Mouse (Mus musculus) MEL (cell line): ENCODE measurements around the gene Slc29a1. TPM values are rescaled to one million over a fixed set of nuclear protein-coding genes. Genes with fewer than 3 reads are reported as not detected.

Experiments
- DNase-seq: peaks from one replicate; pipeline ENCODE4 v3.0.0; 2011; ENCODE audit warnings: low read depth, low spot score
- H3K27ac ChIP-seq: 2 replicates; pipeline ENCODE4 v1.5.1; 2012; ENCODE audit warnings: low read depth, mild to moderate bottlenecking, control low read depth, low read length, moderate library complexity; ENCODE audit not compliant: control insufficient read depth
- H3K27me3 ChIP-seq, 2 experiments: fragments of 150-350 bp in 1 of 2; sonication (generic) in 1 of 2; 2 replicates each; pipeline ENCODE4 v1.6.1; 2012; ENCODE audit warnings: low read length in 2 of 2, mild to moderate bottlenecking in 2 of 2, improper control_type of control experiment in 1 of 2, moderate library complexity in 1 of 2; ENCODE audit not compliant: insufficient read depth in 2 of 2, control insufficient read depth in 1 of 2
- H3K36me3 ChIP-seq, 2 experiments: 2 replicates each; pipeline ENCODE4 v1.6.1; 2012 to 2014; ENCODE audit warnings: low read length in 2 of 2, improper control_type of control experiment in 1 of 2, inconsistent platforms in 1 of 2, mild to moderate bottlenecking in 1 of 2; ENCODE audit not compliant: insufficient read depth in 2 of 2, control insufficient read depth in 1 of 2
- H3K4me1 ChIP-seq, 2 experiments: fragments of 150-350 bp in 1 of 2; sonication (generic) in 1 of 2; 2 replicates each; pipeline ENCODE4 v1.6.1; 2012; ENCODE audit warnings: low read length in 2 of 2, improper control_type of control experiment in 1 of 2, mild to moderate bottlenecking in 1 of 2; ENCODE audit not compliant: insufficient read depth in 2 of 2, control insufficient read depth in 1 of 2
- H3K4me3 ChIP-seq, 2 experiments: fragments of 150-350 bp in 1 of 2; sonication (generic) in 1 of 2; 2 replicates each; pipeline ENCODE4 v1.5.1; 2012; ENCODE audit warnings: low read depth in 2 of 2, low read length in 2 of 2, mild to moderate bottlenecking in 2 of 2, moderate library complexity in 2 of 2, control low read depth in 1 of 2, improper control_type of control experiment in 1 of 2; ENCODE audit not compliant: control insufficient read depth in 1 of 2, insufficient read depth in 1 of 2
- H3K79me2 ChIP-seq: 2 replicates; pipeline ENCODE4 v1.6.1; 2012; ENCODE audit warnings: mild to moderate bottlenecking, low read length, moderate library complexity; ENCODE audit not compliant: control insufficient read depth, poor library complexity, insufficient read depth
- H3K9ac ChIP-seq: 2 replicates; pipeline ENCODE4 v1.6.1; 2012; ENCODE audit warnings: low read depth, mild to moderate bottlenecking, control low read depth, low read length, moderate library complexity; ENCODE audit not compliant: control insufficient read depth, poor library complexity, severe bottlenecking
- H3K9me3 ChIP-seq: fragments of 150-350 bp; sonication (generic); replicated peaks from 2 replicates; pipeline ENCODE4 v1.6.1; 2012; ENCODE audit warnings: mild to moderate bottlenecking, low read length, improper control_type of control experiment, moderate library complexity; ENCODE audit not compliant: insufficient read depth
- BHLHE40 ChIP-seq: IDR thresholded peaks from 2 replicates; pipeline ENCODE4 v1.6.1; 2012; ENCODE audit warnings: low read depth, mild to moderate bottlenecking, inconsistent platforms, low read length, improper control_type of control experiment, borderline replicate concordance
- CHD1 ChIP-seq: IDR thresholded peaks from 2 replicates; pipeline ENCODE4 v1.6.1; 2012; ENCODE audit warnings: low read depth, mild to moderate bottlenecking, inconsistent platforms, low read length, improper control_type of control experiment
- CTCF ChIP-seq, 3 experiments: IDR thresholded peaks in 2 of 3; conservative IDR thresholded peaks in 1 of 3; 2 replicates each; pipeline ENCODE4 v1.5.1; 2011 to 2012; ENCODE audit warnings: low read length in 3 of 3, low read depth in 2 of 3, mild to moderate bottlenecking in 2 of 3, improper control_type of control experiment in 1 of 3, inconsistent platforms in 1 of 3, mixed read lengths in 1 of 3, moderate library complexity in 1 of 3; ENCODE audit not compliant: control insufficient read depth in 1 of 3, insufficient read depth in 1 of 3, poor library complexity in 1 of 3, severe bottlenecking in 1 of 3
- ELF1 ChIP-seq: IDR thresholded peaks from 2 replicates; pipeline ENCODE4 v1.6.1; 2014; ENCODE audit warnings: low read depth, mild to moderate bottlenecking, inconsistent platforms, low read length, improper control_type of control experiment, moderate library complexity
- MAFK ChIP-seq: IDR thresholded peaks from 2 replicates; pipeline ENCODE4 v1.6.1; 2011; ENCODE audit warnings: low read depth, mild to moderate bottlenecking, low read length, improper control_type of control experiment, borderline replicate concordance
- MAX ChIP-seq: IDR thresholded peaks from 2 replicates; pipeline ENCODE4 v1.6.1; 2011; ENCODE audit warnings: low read length, improper control_type of control experiment
- MAZ ChIP-seq: IDR thresholded peaks from 2 replicates; pipeline ENCODE4 v1.6.1; 2012; ENCODE audit warnings: low read depth, mild to moderate bottlenecking, inconsistent platforms, low read length, improper control_type of control experiment
- MXI1 ChIP-seq: IDR thresholded peaks from 2 replicates; pipeline ENCODE4 v1.6.1; 2011; ENCODE audit warnings: mild to moderate bottlenecking, low read depth, low read length, improper control_type of control experiment
- MYB ChIP-seq: IDR thresholded peaks from 2 replicates; pipeline ENCODE4 v1.6.1; 2011; ENCODE audit warnings: mild to moderate bottlenecking, low read depth, low read length, improper control_type of control experiment
- NELFE ChIP-seq: IDR thresholded peaks from 2 replicates; pipeline ENCODE4 v1.6.1; 2011; ENCODE audit warnings: low read depth, low read length, improper control_type of control experiment
- POLR2AphosphoS2 ChIP-seq: IDR thresholded peaks from 2 replicates; pipeline ENCODE4 v1.6.1; 2011; ENCODE audit warnings: low read length, improper control_type of control experiment
- POLR2AphosphoS5 ChIP-seq: IDR thresholded peaks from 2 replicates; pipeline ENCODE4 v1.6.1; 2012; ENCODE audit warnings: low read depth, borderline replicate concordance, mild to moderate bottlenecking, inconsistent platforms, low read length, moderate library complexity, mixed read lengths
- SMC3 ChIP-seq: IDR thresholded peaks from 2 replicates; pipeline ENCODE4 v1.6.1; 2011; ENCODE audit warnings: low read depth, low read length, improper control_type of control experiment
- TAL1 ChIP-seq: IDR thresholded peaks from 2 replicates; pipeline ENCODE4 v1.6.1; 2012; ENCODE audit warnings: mild to moderate bottlenecking, inconsistent platforms, low read length, moderate library complexity, mixed read lengths
- TCF12 ChIP-seq: IDR thresholded peaks from 2 replicates; pipeline ENCODE4 v1.6.1; 2014; ENCODE audit warnings: low read depth, mild to moderate bottlenecking, inconsistent platforms, low read length, improper control_type of control experiment, moderate library complexity
- UBTF ChIP-seq: IDR thresholded peaks from 2 replicates; pipeline ENCODE4 v1.6.1; 2012; ENCODE audit warnings: low read depth, mild to moderate bottlenecking, inconsistent platforms, low read length, improper control_type of control experiment, moderate library complexity, borderline replicate concordance; ENCODE audit not compliant: insufficient read depth
- ZC3H11A ChIP-seq: IDR thresholded peaks from 2 replicates; pipeline ENCODE4 v1.6.1; 2012; ENCODE audit warnings: low read depth, mild to moderate bottlenecking, inconsistent platforms, low read length, improper control_type of control experiment
- ZMIZ1 ChIP-seq: IDR thresholded peaks from 2 replicates; pipeline ENCODE4 v1.6.1; 2012; ENCODE audit warnings: low read depth, mild to moderate bottlenecking, inconsistent platforms, low read length, improper control_type of control experiment, moderate library complexity
- polyA plus RNA-seq, 2 experiments: library from polyadenylated mRNA; stranded (reverse) in 1 of 2; unstranded in 1 of 2; fragments of >175 nt in 1 of 2; fragments of >200 nt in 1 of 2; gene quantifications; 2 replicates each; pipeline versions ENCODE4 v1.2.1 to v1.2.4; 2012; ENCODE audit warnings: low replicate concordance in 2 of 2, low read depth in 1 of 2; ENCODE audit not compliant: insufficient read length in 2 of 2, insufficient read depth in 1 of 2, missing spikeins in 1 of 2
- total RNA-seq: library from RNA; depleted of rRNA; stranded (reverse); fragments of 300-350 nt; gene quantifications from 2 replicates; pipeline ENCODE4 v1.2.3, GENCODE M21; 2012

Gene Slc29a1
- total and polyA plus RNA-seq, 3 experiments, result 238 to 341 TPM; not detected in 1

- TF ChIP-seq POLR2AphosphoS2 (peak; percentile 55), MAZ (no peak; the same call in 1 of the 2 replicates), CHD1 (peak; percentile 67; the same call in 1 of the 2 replicates), MAX (peak; percentile 51; the same call in 1 of the 2 replicates), BHLHE40 (no peak), MYB (no peak), TCF12 (no peak), NELFE (peak; percentile 3; the same call in 1 of the 2 replicates), SMC3 (no peak), MAFK (no peak), MXI1 (peak; percentile 82), POLR2AphosphoS5 (no peak), UBTF (no peak), ELF1 (peak; percentile 26; the same call in 1 of the 2 replicates), ZC3H11A (no peak), CTCF (IDR thresholded peaks at IDR 0.05 in 2 of 3, conservative IDR thresholded peaks at IDR 0.05 in 1 of 3; ENCODE audit: control insufficient read depth in 1 of 3, insufficient read depth in 1 of 3, low read depth in 2 of 3, low read length in 3 of 3, poor library complexity in 1 of 3, severe bottlenecking in 1 of 3) (peak in 1 of 3 experiments; percentile 7; a peak in 3 of 6 replicates)
- TF ChIP-seq, all 39 proteins: peak for 7
- no peaks in the 10 kb centered on the region for H3K9me3 ChIP-seq
- peaks cover 38% of the 10 kb centered on the region for H3K79me2 ChIP-seq
- peak overlapping the region; percentile 80 for H3K27ac ChIP-seq
- H3K9ac ChIP-seq, result peak overlapping the region; percentile 97
- peaks cover 0 to 27% of the 10 kb centered on the region in 2 experiments; a peak in 2 of 4 replicates for H3K4me1 ChIP-seq
- H3K27me3 ChIP-seq, result no peaks in the 10 kb centered on the region
- peaks cover 23 to 25% of the 10 kb centered on the region in 2 experiments for H3K36me3 ChIP-seq
- H3K4me3 ChIP-seq, result peak overlapping the region; percentile 65 to 88
- DNase-seq, result peak; percentile 79
These were observed 27.0 kb downstream of the Slc29a1 start for GRCm38 (mm10) chr17:45572103-45573086.

- Histone ChIP-seq H3K27ac (no peak overlapping the region; the same call in 1 of the 2 replicates), H3K4me1 (peaks cover 0 to 30% of the 10 kb centered on the region in 2 experiments; a peak in 2 of 4 replicates), H3K36me3 (peaks cover 25 to 30% of the 10 kb centered on the region in 2 experiments), H3K27me3 (no peaks in the 10 kb centered on the region), H3K9ac (no peak overlapping the region), H3K4me3 (no peak overlapping the region), H3K79me2 (peaks cover 42% of the 10 kb centered on the region), H3K9me3 (no peaks in the 10 kb centered on the region)
- no peak for DNase-seq
- TF ChIP-seq POLR2AphosphoS2, result no peak
- TF ChIP-seq MXI1, result no peak
- TF ChIP-seq ZMIZ1, result 0 out of 2 replicates have a peak, but pooled peaks have one; percentile 40
- TF ChIP-seq TAL1, result no peak
- no peak for TF ChIP-seq NELFE
These were observed 29.4 kb downstream of the Slc29a1 start for GRCm38 (mm10) chr17:45569999-45570398.
